In genomic region chr5:114070858-114071257, GRCm38 (mm10) we compare ENCODE assay signal across 25 mouse cellular contexts. TPM values are rescaled to one million over a fixed set of nuclear protein-coding genes. Genes with fewer than 3 reads are reported as not detected.
DNase-seq lines count a peak whose midpoint lies in the region; ATAC-seq and TF ChIP-seq lines count a peak whose summit lies in the region.
"Had no signal": no experiment of that assay in that cellular context is flagged by ENCODE, and none has a peak within 500 bp of the region (broad histone marks: within the 10 kb centered on the region; RNA-seq: fewer than 3 reads in every experiment).

No protein-coding gene starts in this region.

- TF ChIP-seq POLR2A in kidney, adult 2 months (IDR thresholded peaks at IDR 0.05; ENCODE audit: low read depth, low read length): no peak

- ATAC-seq in lung, embryonic 14.5 days (ENCODE audit: insufficient read depth): no peak
- ATAC-seq: hindbrain, embryonic 16.5 days had no signal

- no peaks in the 10 kb centered on the region for H3K4me1 ChIP-seq in kidney, adult 2 months (ENCODE audit: control insufficient read depth, insufficient read depth, low read length)
- no peaks in the 10 kb centered on the region for H3K4me1 ChIP-seq in lung, embryonic 14.5 days (ENCODE audit: insufficient read depth)
- H3K4me1 ChIP-seq: limb, embryonic 13.5 days; lung, embryonic 15.5 days; neural tube, embryonic 13.5 days had no signal

- no peaks in the 10 kb centered on the region for H3K9me3 ChIP-seq in lung, embryonic 14.5 days (ENCODE audit: low read depth, low read length)
- H3K9me3 ChIP-seq: forebrain, embryonic 12.5 days; heart, embryonic 15.5 days; limb, embryonic 13.5 days; lung, embryonic 15.5 days; neural tube, embryonic 13.5 days had no signal

- no peaks in the 10 kb centered on the region for H3K36me3 ChIP-seq in kidney, adult 2 months (ENCODE audit: control insufficient read depth, insufficient read depth, low read length)
- no peaks in the 10 kb centered on the region for H3K36me3 ChIP-seq in lung, embryonic 14.5 days (ENCODE audit: insufficient read depth)
- H3K36me3 ChIP-seq: forebrain, embryonic 12.5 days; heart, embryonic 15.5 days; limb, embryonic 13.5 days; lung, embryonic 15.5 days had no signal

- H3K27ac ChIP-seq in kidney, adult 2 months (ENCODE audit: insufficient read depth, low read depth, low read length): no peak overlapping the region
- no peak overlapping the region for H3K27ac ChIP-seq in lung, embryonic 14.5 days (ENCODE audit: low read depth)
- H3K27ac ChIP-seq: forebrain, embryonic 12.5 days; heart, embryonic 15.5 days; limb, embryonic 13.5 days; lung, embryonic 15.5 days; macrophage; neural tube, embryonic 13.5 days had no signal

- TF ChIP-seq CTCF in kidney, adult 2 months (conservative IDR thresholded peaks at IDR 0.05; ENCODE audit: insufficient read depth, insufficient read length, low read depth, low read length): 0 out of 2 replicates have a peak, but pooled peaks have one; percentile 5
- TF ChIP-seq CTCF in lung, embryonic 14.5 days (IDR thresholded peaks at IDR 0.05; ENCODE audit: low read depth): 0 out of 2 replicates have a peak, but pooled peaks have one; percentile 18

- DNase-seq in kidney, adult 2 months: no peak
- DNase-seq in kidney, postnatal 36 days: no peak
- no peak for DNase-seq in lung, embryonic 14.5 days
- DNase-seq in lung, postnatal 14 days: no peak
- DNase-seq in ES-CJ7 (ENCODE audit: low read depth, low spot score): peak; percentile 50
- peak; percentile 52 for DNase-seq in ZHBTc4 (ENCODE audit: low read depth, low spot score)
- no peak for DNase-seq in kidney, postnatal 14 days
- DNase-seq in gastrocnemius, adult 8-10 months (ENCODE audit: low spot score in 2 of 2): no peak
- DNase-seq: adrenal gland, postnatal 25 days; cerebellum, adult 11-12 months; cerebellum, postnatal 36 days; gastrocnemius, postnatal 10 days; heart, adult 18-20 months; heart, postnatal 4 days; kidney, adult 18-20 months; kidney, postnatal 4 days; right cerebral cortex, adult 18-20 months had no signal

- H3K4me2 ChIP-seq in lung, embryonic 14.5 days: no peak overlapping the region
- H3K4me2 ChIP-seq: forebrain, embryonic 12.5 days; heart, embryonic 15.5 days; limb, embryonic 13.5 days; lung, embryonic 15.5 days; midbrain, embryonic 11.5 days; neural tube, embryonic 13.5 days had no signal

- H3K27me3 ChIP-seq in kidney, adult 2 months (replicated peaks; ENCODE audit: control insufficient read depth, insufficient read depth, low read length): no peaks in the 10 kb centered on the region
- H3K27me3 ChIP-seq in lung, embryonic 14.5 days (ENCODE audit: insufficient read depth, low read length): no peaks in the 10 kb centered on the region
- H3K27me3 ChIP-seq: forebrain, embryonic 12.5 days; heart, embryonic 15.5 days; limb, embryonic 13.5 days; lung, embryonic 15.5 days; neural tube, embryonic 13.5 days had no signal

- 93% methylated on average over 4 of the region's 4 CpGs for WGBS in kidney, adult 2 months
- WGBS in lung, embryonic 14.5 days: 90% methylated on average over 4 of the region's 4 CpGs

- no peak overlapping the region for H3K4me3 ChIP-seq in kidney, adult 2 months (ENCODE audit: insufficient read depth, low read depth, low read length)
- H3K4me3 ChIP-seq in lung, embryonic 14.5 days (ENCODE audit: low read depth, low read length): no peak overlapping the region
- H3K4me3 ChIP-seq: forebrain, embryonic 12.5 days; heart, embryonic 15.5 days; limb, embryonic 13.5 days; lung, embryonic 15.5 days; neural tube, embryonic 13.5 days had no signal

- H3K9ac ChIP-seq in lung, embryonic 14.5 days: no peak overlapping the region
- H3K9ac ChIP-seq: forebrain, embryonic 12.5 days; heart, embryonic 15.5 days; limb, embryonic 13.5 days; lung, embryonic 15.5 days; neural tube, embryonic 13.5 days had no signal

RNA-seq across cellular contexts. Expression of gene Usp30, which starts 5.6 kb away (rescaled TPM):
- 24.6 and 26.4 TPM in 2 replicates for polyA plus RNA-seq in kidney, adult 2 months (2012; rRNA removed)
- polyA plus RNA-seq in lung, embryonic 14.5 days (2014; fragmentation: Nextera tagmentation; extraction: Ambion mirVana): 10.7 and 10.8 TPM in 2 replicates
- 1 to 10 TPM; 7.8 to 9.4 (median 8.6) TPM for total RNA-seq in gastrocnemius, adult 8-10 months (2022)

RNA-seq across cellular contexts. Expression of gene Svop, which starts 20.5 kb away (rescaled TPM):
- 0.34 and 0.45 TPM in 2 replicates for polyA plus RNA-seq in kidney, adult 2 months (2012; rRNA removed)
- 0.11 and 0.22 TPM in 2 replicates for polyA plus RNA-seq in lung, embryonic 14.5 days (2014; fragmentation: Nextera tagmentation; extraction: Ambion mirVana)
- total RNA-seq in gastrocnemius, adult 8-10 months (2022): not detected
- total RNA-seq: heart, adult 18-20 months had no signal
- polyA plus RNA-seq: heart, embryonic 15.5 days; macrophage had no signal

RNA-seq across cellular contexts. Expression of gene Alkbh2, which starts 57.2 kb away (rescaled TPM):
- polyA plus RNA-seq in kidney, adult 2 months (2012; rRNA removed): 8.4 and 9.6 TPM in 2 replicates
- polyA plus RNA-seq in lung, embryonic 14.5 days (2014; fragmentation: Nextera tagmentation; extraction: Ambion mirVana): 8.9 and 11.3 TPM in 2 replicates
- 1 to 10 TPM in 1 of 4 experiments, under 1 TPM in 2, not detected in 1; 0.67 to 1.2 (median 0.94) TPM for total RNA-seq in gastrocnemius, adult 8-10 months (2022)

RNA-seq across cellular contexts. Expression of gene Ung, which starts 59.3 kb away (rescaled TPM):
- 2.6 and 3.7 TPM in 2 replicates for polyA plus RNA-seq in kidney, adult 2 months (2012; rRNA removed)
- polyA plus RNA-seq in lung, embryonic 14.5 days (2014; fragmentation: Nextera tagmentation; extraction: Ambion mirVana): 44.0 and 44.2 TPM in 2 replicates
- total RNA-seq in gastrocnemius, adult 8-10 months (2022): 10 to 100 TPM in 2 of 4 experiments, 1 to 10 TPM in 2; 6.8 to 11.5 (median 10.0) TPM

Comparison
In these comparisons a context has a peak if more than half of its experiments do, and no peak if none do; other contexts are left out.
1. DNase-seq: peak in ES-CJ7 (single experiment) and ZHBTc4 (single experiment); none in kidney, adult 2 months (single experiment), kidney, postnatal 36 days (0 of 2), lung, embryonic 14.5 days (single experiment), lung, postnatal 14 days (single experiment), kidney, postnatal 14 days (single experiment) and gastrocnemius, adult 8-10 months (0 of 2).